Mouse (Mus musculus) embryonic facial prominence, embryonic 13.5 days (tissue): ENCODE results near the gene Bfar. TPM values are rescaled to one million over a fixed set of nuclear protein-coding genes. Genes with fewer than 3 reads are reported as not detected.
"Not testable (repeated sequence)": the region's sequence is repeated elsewhere in the genome, so short reads cannot be mapped to it uniquely, and the experiment has no call there.

ENCODE experiments used
- ATAC-seq: fragments of 200-750 bp; cut with Nextera tagmentation; 2 replicates; pipeline ENCODE4 v1.8.0; 2017; ENCODE audit warnings: low read depth; ENCODE audit not compliant: insufficient number of reproducible peaks, insufficient read depth, low FRiP score, low TSS enrichment
- H3K27ac ChIP-seq: fragments of 300-500 bp; sonication (generic); 2 replicates; pipeline ENCODE4 v1.5.1; 2015; ENCODE audit warnings: moderate library complexity, mild to moderate bottlenecking, inconsistent platforms
- H3K27me3 ChIP-seq: fragments of 300-500 bp; sonication (generic); 2 replicates; pipeline ENCODE4 v1.6.1; 2015; ENCODE audit warnings: mild to moderate bottlenecking, inconsistent platforms
- H3K36me3 ChIP-seq: fragments of 300-500 bp; sonication (generic); 2 replicates; pipeline ENCODE4 v1.6.1; 2015; ENCODE audit warnings: mild to moderate bottlenecking, inconsistent platforms
- H3K4me1 ChIP-seq: fragments of 300-500 bp; sonication (generic); 2 replicates; pipeline ENCODE4 v1.6.1; 2015; ENCODE audit warnings: inconsistent platforms
- H3K4me2 ChIP-seq: fragments of 300-500 bp; sonication (generic); 2 replicates; pipeline ENCODE4 v1.6.1; 2015; ENCODE audit warnings: moderate library complexity, mild to moderate bottlenecking, inconsistent platforms
- H3K4me3 ChIP-seq: fragments of 300-500 bp; sonication (generic); 2 replicates; pipeline ENCODE4 v1.5.1; 2015; ENCODE audit warnings: mild to moderate bottlenecking, inconsistent platforms
- H3K9ac ChIP-seq: fragments of 300-500 bp; sonication (generic); 2 replicates; pipeline ENCODE4 v1.6.1; 2015; ENCODE audit warnings: mild to moderate bottlenecking, inconsistent platforms
- H3K9me3 ChIP-seq: fragments of 300-500 bp; sonication (generic); 2 replicates; pipeline ENCODE4 v1.6.1; 2016; ENCODE audit warnings: inconsistent platforms
- WGBS: fragments of 180-500 bp; shearing (Covaris S2); methylation state at CpG from one replicate; pipeline ENCODE4 v1.1.7; 2015; ENCODE audit warnings: mixed read lengths; 5-methylcytosine and 5-hydroxymethylcytosine counted together
- polyA plus RNA-seq: library from polyadenylated mRNA; unstranded; fragments of >200 nt; fragmentation: Nextera tagmentation; extraction: Ambion mirVana; gene quantifications from 2 replicates; pipeline ENCODE4 v1.2.1, GENCODE M21; 2015

Gene Bfar
- polyA plus RNA-seq, result 47.6 and 53.1 TPM in 2 replicates

- WGBS, result 0% methylated on average over 54 of the region's 54 CpGs
- H3K9me3 ChIP-seq, result no peaks in the 10 kb centered on the region
- H3K4me2 ChIP-seq, result peak within 1 kb of the TSS; percentile 77
- peaks cover 7% of the 10 kb centered on the region for H3K36me3 ChIP-seq
- H3K27ac ChIP-seq, result peak within 1 kb of the TSS; percentile 89
- H3K9ac ChIP-seq, result peak within 1 kb of the TSS; percentile 95
- peak; percentile 88 for ATAC-seq
- H3K4me1 ChIP-seq, result peaks cover 10% of the 10 kb centered on the region
- no peaks in the 10 kb centered on the region for H3K27me3 ChIP-seq
- peak within 1 kb of the TSS; percentile 97 for H3K4me3 ChIP-seq
Observed at GRCm38 (mm10) chr16:13671685-13672385, at the start of gene Bfar, which contains the start of gene 3110001I22Rik. Gene Bfar (plus strand): TSS chr16:13671858. Gene 3110001I22Rik (plus strand): TSS chr16:13671929.

GRCm38 (mm10) chr16:13628345-13628744 is 43.3 kb upstream of the Bfar start:
- H3K9me3 ChIP-seq, result no peaks in the 10 kb centered on the region
- H3K4me2 ChIP-seq, result no peak overlapping the region
- H3K4me1 ChIP-seq, result no peaks in the 10 kb centered on the region
- H3K27me3 ChIP-seq, result no peaks in the 10 kb centered on the region
- H3K36me3 ChIP-seq, result peaks cover 82% of the 10 kb centered on the region
- 44% methylated on average over 5 of the region's 5 CpGs for WGBS
- H3K27ac ChIP-seq, result no peak overlapping the region
- ATAC-seq, result no peak
- no peak overlapping the region for H3K9ac ChIP-seq
- no peak overlapping the region for H3K4me3 ChIP-seq

DNA sequence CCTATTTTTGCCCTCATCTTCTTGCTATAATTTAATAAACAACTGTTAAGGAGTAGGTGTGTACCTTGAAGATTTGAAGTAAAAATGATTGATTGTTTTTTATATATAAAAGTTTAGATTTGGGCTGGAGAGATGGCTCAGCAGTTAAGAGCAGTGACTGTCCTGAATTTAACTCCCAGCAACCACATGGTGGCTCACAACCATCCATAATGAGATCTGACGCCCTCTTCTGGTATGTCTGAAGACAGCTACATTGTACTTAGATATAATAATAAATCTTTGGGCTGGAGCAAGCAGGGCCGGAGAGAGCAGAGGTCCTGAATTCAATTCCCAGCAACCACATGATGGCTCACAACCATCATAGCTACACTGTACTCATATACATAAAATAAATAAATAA is 33.5 kb upstream of the Bfar start:
- 50% methylated on average over 2 of the region's 2 CpGs for WGBS

DNA sequence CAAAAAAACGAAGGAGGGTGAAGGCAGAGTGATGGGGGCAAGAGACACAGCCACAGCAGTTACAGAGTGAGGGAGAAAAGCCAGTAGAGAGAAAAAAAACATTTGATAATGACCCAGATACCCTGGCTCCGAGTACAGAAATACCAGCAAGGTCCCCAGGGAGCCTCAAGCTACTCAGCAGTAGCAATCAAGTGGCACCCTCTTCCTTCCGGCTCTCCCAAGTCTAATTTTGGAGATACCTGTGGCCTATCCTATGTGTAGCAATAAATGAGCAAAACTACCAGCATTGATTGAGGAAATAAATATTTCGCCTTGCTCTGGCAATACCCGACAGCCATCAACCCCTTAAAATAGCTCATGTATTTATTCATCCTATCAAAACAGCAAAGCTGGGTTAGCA is 32.1 kb upstream of the Bfar start:
- Histone ChIP-seq H3K4me3 (no peak overlapping the region), H3K36me3 (peaks cover 49% of the 10 kb centered on the region), H3K9ac (no peak overlapping the region), H3K27ac (no peak overlapping the region), H3K9me3 (no peaks in the 10 kb centered on the region), H3K4me1 (no peaks in the 10 kb centered on the region), H3K4me2 (no peak overlapping the region), H3K27me3 (no peaks in the 10 kb centered on the region)
- WGBS, result 80% methylated on average over 5 of the region's 5 CpGs
- no peak for ATAC-seq

More for the DNA sequence above, 33.5 kb upstream of the Bfar start:
- not testable (repeated sequence) for H3K9me3 ChIP-seq, H3K27me3 ChIP-seq, H3K9ac ChIP-seq, ATAC-seq, H3K27ac ChIP-seq, H3K4me2 ChIP-seq, H3K4me3 ChIP-seq, H3K4me1 ChIP-seq
- peaks cover 51% of the 10 kb centered on the region for H3K36me3 ChIP-seq

DNA sequence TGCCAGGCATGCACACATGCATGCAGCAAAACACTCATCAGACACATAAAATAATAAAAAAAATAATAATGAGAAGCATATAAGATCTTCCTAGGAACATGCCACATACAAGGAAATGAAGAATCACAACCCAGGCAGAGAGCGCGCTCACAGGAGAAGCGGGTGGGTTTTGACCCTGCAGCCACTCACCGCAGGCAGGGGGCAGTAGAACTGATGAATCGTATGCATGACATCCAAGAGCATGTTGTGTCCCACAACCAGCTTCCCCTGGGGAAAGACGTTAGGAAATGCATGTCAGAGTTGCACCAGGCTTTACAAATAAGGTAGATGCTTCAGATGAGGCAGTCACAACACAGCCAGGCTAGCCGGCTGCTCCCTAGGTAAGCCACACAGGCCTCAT is 31.6 kb upstream of the Bfar start:
- Histone ChIP-seq H3K9me3 (no peaks in the 10 kb centered on the region), H3K4me3 (no peak overlapping the region), H3K4me1 (no peaks in the 10 kb centered on the region), H3K4me2 (no peak overlapping the region), H3K27me3 (no peaks in the 10 kb centered on the region), H3K9ac (no peak overlapping the region), H3K36me3 (peaks cover 47% of the 10 kb centered on the region), H3K27ac (no peak overlapping the region)
- 76% methylated on average over 7 of the region's 7 CpGs for WGBS
- no peak for ATAC-seq

GRCm38 (mm10) chr16:13644474-13644873 is 27.2 kb upstream of the Bfar start:
- no peak for ATAC-seq
- WGBS, result 85% methylated on average over 3 of the region's 3 CpGs

DNA sequence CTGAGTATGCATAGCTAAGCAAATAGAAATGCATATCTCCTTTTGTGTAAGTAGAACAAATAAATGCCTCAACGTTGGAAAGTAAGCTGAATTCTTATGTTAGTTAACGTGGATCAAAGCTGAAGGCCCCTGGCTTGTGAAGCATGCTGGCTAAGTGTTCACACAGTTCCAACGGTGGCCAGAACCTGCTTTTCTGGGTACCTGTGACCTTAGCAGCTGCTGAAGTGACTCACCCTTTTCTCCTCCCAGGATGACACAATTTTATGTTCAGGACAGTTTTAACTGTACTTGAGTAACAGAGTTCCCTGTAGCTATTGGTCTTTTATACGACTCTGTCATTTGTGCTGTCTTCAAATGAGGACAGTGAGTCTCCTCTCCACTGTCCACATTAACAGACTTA is 25.7 kb upstream of the Bfar start:
- no peak overlapping the region for H3K4me3 ChIP-seq
- no peaks in the 10 kb centered on the region for H3K4me1 ChIP-seq
- H3K9me3 ChIP-seq, result no peaks in the 10 kb centered on the region

More at GRCm38 (mm10) chr16:13644474-13644873, 27.2 kb upstream of the Bfar start:
- Histone ChIP-seq H3K27ac (no peak overlapping the region), H3K9ac (no peak overlapping the region), H3K36me3 (peaks cover 48% of the 10 kb centered on the region), H3K27me3 (no peaks in the 10 kb centered on the region), H3K4me1 (no peaks in the 10 kb centered on the region), H3K4me2 (no peak overlapping the region), H3K4me3 (no peak overlapping the region), H3K9me3 (no peaks in the 10 kb centered on the region)

DNA sequence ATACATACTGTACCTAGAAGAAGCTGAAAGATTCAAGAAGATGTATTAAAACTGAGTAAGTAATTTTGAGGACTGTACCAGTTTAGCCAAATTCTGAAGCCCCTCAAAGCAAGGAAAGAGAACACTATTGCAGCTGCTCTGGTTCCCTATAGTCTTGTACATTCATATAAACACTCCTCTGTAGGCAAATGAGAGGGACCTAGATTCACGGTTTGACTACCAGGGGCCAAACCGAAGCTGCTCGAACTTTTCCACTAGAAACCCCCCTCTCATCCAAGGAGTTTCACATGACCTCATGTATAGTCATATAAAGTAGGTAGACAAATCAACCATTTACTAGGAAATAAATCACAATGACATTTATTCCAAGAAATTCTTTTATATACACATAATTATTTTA is 12.8 kb upstream of the Bfar start:
- Histone ChIP-seq H3K4me2 (no peak overlapping the region), H3K4me1 (no peaks in the 10 kb centered on the region), H3K9ac (no peak overlapping the region), H3K9me3 (no peaks in the 10 kb centered on the region), H3K36me3 (peaks cover 70% of the 10 kb centered on the region), H3K27ac (no peak overlapping the region), H3K27me3 (no peaks in the 10 kb centered on the region), H3K4me3 (no peak overlapping the region)
- ATAC-seq, result no peak
- WGBS, result 93% methylated on average over 3 of the region's 3 CpGs

More for the DNA sequence above, 25.7 kb upstream of the Bfar start:
- no peak for ATAC-seq
- Histone ChIP-seq H3K9ac (no peak overlapping the region), H3K4me2 (no peak overlapping the region), H3K27me3 (no peaks in the 10 kb centered on the region), H3K27ac (no peak overlapping the region), H3K36me3 (peaks cover 55% of the 10 kb centered on the region)
- WGBS, result 87% methylated on average over 4 of the region's 4 CpGs

DNA sequence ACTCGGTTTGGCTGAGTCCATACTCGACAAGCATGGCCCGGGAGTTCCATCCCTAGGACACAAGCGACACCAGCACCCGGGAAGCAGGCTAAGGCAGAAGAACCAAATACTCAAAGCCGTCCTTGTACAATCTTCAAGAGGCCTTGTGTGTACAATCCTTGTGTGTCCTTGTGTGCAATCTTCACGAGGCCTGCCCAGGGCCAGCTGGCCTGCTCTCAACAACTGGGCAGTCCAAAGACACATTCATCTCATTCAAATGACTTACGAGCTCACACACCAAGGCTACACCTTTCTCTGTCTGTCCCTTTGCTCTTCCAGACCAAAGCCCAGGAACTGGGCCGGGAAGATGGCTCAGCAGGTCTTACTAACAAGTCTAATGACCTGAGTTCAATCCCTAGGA is 10.9 kb upstream of the Bfar start:
- H3K36me3 ChIP-seq, result peaks cover 66% of the 10 kb centered on the region
- H3K9ac ChIP-seq, result no peak overlapping the region
- no peaks in the 10 kb centered on the region for H3K4me1 ChIP-seq
- H3K27me3 ChIP-seq, result no peaks in the 10 kb centered on the region
- H3K4me2 ChIP-seq, result no peak overlapping the region
- ATAC-seq, result no peak
- whole genome bisulfite sequencing, result 92% methylated on average over 9 of the region's 9 CpGs
- no peak overlapping the region for H3K27ac ChIP-seq
- no peaks in the 10 kb centered on the region for H3K9me3 ChIP-seq
- H3K4me3 ChIP-seq, result no peak overlapping the region

DNA sequence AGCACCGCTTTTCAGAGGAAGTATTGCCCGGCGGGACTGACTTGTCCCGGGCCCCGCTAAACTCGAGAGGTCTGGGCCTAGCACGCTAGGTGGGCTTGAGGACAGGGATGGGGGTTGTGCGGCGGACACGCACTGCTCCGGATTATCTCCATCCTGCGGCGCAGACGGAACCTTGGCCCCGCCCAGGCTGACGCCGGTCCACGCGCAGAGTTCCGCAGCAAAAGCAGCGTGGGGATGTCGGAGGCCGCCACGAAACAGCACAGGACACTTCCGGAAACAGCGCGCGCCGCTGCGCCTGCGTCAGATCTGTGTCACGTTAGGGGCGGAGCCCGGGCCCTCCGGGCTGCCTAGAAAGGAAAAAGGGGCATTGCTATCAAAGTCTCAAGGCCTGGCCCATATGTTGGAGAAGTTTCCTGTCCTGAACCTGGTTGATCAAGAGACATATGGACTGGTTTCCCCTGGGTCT is 3.7 kb upstream of the Bfar start, which contains the start of gene Parn:
TSS of gene Parn (minus strand) at position 293 of the 466 bp plus-strand sequence.
- Histone ChIP-seq H3K4me3 (peak within 1 kb of the TSS; percentile 74), H3K9me3 (no peaks in the 10 kb centered on the region), H3K27ac (peak within 1 kb of the TSS; percentile 79), H3K36me3 (peaks cover 24% of the 10 kb centered on the region), H3K27me3 (no peaks in the 10 kb centered on the region), H3K4me2 (peak within 1 kb of the TSS; percentile 83), H3K9ac (peak within 1 kb of the TSS; percentile 87), H3K4me1 (peaks cover 4% of the 10 kb centered on the region)
- under 1% methylated on average over 35 of the region's 35 CpGs for WGBS
- ATAC-seq, result peak; percentile 88

DNA sequence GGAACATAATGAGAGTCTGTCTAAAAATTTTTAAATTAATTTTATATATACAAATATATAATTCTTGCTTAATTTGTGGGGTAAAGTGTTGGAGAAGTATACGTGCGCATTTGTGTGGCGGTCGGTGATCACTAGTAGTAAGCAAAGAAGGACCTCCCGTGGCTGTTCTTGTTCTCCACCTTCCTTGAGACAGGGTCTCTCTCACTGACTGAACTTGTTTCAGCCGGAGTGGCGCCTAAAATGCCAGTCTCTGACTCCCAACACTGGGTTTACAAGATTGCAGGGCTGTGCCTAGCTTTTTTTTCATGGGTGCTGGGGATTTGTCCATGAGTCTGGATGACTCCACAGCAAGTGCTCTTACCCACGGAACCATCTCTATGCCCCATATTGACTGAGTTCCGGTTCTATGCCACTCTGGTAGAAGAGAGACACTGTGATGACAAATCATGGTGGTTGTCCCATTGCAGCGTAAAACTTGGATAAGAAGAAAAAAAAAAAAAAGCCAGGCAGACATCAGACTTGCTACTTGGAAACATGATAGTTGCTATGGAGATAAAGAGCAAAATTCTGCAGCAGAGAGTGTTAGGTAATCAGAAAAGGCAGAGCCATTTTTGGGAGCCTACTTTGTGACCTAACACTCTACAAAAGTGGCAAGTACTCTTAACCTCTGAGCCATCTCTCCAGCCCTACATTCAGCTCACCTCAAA is 3.1 kb upstream of the Bfar start:
- ATAC-seq, result no peak
- peak overlapping the region; percentile 83 for H3K4me2 ChIP-seq
- H3K27ac ChIP-seq, result peak overlapping the region; percentile 79
- H3K9me3 ChIP-seq, result no peaks in the 10 kb centered on the region
- H3K4me3 ChIP-seq, result peak overlapping the region; percentile 74
- H3K36me3 ChIP-seq, result peaks cover 17% of the 10 kb centered on the region
- H3K9ac ChIP-seq, result peak overlapping the region; percentile 87; the same call in 1 of the 2 replicates
- 79% methylated on average over 10 of the region's 10 CpGs for WGBS
- peaks cover 10% of the 10 kb centered on the region for H3K4me1 ChIP-seq
- no peaks in the 10 kb centered on the region for H3K27me3 ChIP-seq

DNA sequence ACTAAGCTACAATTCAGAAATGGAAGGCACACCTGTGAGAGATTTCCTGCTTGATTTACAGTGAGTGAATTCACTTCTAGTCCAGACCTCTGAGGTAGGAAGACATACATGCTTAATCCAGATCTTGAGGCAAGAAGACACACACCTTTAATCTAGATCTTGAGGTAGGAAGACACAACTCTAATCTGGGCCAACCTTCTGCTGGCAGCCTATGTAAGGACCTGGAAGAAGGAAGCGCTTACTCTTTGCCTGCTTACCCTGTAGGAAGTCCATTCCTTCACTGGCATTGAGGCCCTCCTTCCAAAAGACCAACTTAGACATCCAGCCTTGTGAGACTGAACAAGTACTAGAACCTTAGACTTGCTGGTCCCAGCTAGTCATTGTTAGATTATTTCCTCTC is 2.4 kb upstream of the Bfar start:
- Histone ChIP-seq H3K9ac (no peak overlapping the region), H3K4me3 (no peak overlapping the region), H3K4me1 (peaks cover 10% of the 10 kb centered on the region), H3K9me3 (no peaks in the 10 kb centered on the region), H3K27ac (no peak overlapping the region), H3K27me3 (no peaks in the 10 kb centered on the region), H3K36me3 (peaks cover 14% of the 10 kb centered on the region), H3K4me2 (no peak overlapping the region)
- 100% methylated on average over 1 of the region's 1 CpGs for WGBS
- ATAC-seq, result no peak
